Mouse (Mus musculus) T-helper 17 cell (primary cell): ENCODE results near the gene Tnpo1.

ENCODE experiments used
- in situ Hi-C, 2 experiments: fragments of 300-600 bp; cut with MboI, MseI; formaldehyde crosslinking; loops; 1 replicate in 1 of 2; 2 replicates in 1 of 2; pipeline ENCODE4 v1.15.1; 2025; ENCODE audit warnings: high pct_unique_total_duplicates in 2 of 2

The Tnpo1 gene

GRCm38 (mm10) chr13:98795511-98795910 is 130.7 kb downstream of the Tnpo1 start:
- in situ Hi-C loops: no loop called here

GRCm38 (mm10) chr13:98792864-98793263 is 133.3 kb downstream of the Tnpo1 start:
- in situ Hi-C loops: no loop called here

DNA sequence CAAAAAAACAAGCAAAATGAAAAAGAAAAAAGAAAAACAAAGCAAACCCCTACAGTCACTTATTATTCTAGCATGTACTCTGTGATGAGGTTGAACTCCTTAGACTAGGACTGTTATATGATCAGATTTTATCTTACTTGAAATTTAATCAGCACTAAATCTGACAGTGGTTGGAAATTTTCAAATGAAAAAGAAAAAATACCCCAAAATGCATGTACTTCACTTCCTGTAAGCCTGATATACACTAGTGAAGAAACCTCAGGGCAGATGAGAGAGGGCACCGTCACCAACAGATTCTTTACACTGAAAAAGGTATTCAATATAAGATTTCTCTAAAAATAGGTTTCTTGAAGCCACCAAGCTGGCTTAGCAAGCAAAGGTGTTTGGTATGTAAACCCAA is 134.5 kb downstream of the Tnpo1 start:
- in situ Hi-C loops: no loop called here
